Mouse (Mus musculus) heart, adult 2 months (tissue): ENCODE results near the gene Mutyh. TPM values are rescaled to one million over a fixed set of nuclear protein-coding genes. Genes with fewer than 3 reads are reported as not detected.

Experiments
- DNase-seq, 2 experiments: peaks; one replicate each; pipeline ENCODE4 v3.0.0; 2021
- H3K27ac ChIP-seq: fragments of 200-600 bp; 2 replicates; pipeline ENCODE4 v1.8.1; 2022
- H3K27me3 ChIP-seq: fragments of 200-500 bp; 2 replicates; pipeline ENCODE4 v1.6.1; 2012; ENCODE audit warnings: mild to moderate bottlenecking, low read length, inconsistent platforms, mixed read lengths; ENCODE audit not compliant: control insufficient read depth, insufficient read depth
- H3K36me3 ChIP-seq: fragments of 200-500 bp; 2 replicates; pipeline ENCODE4 v1.6.1; 2012; ENCODE audit warnings: low read length, inconsistent platforms; ENCODE audit not compliant: control insufficient read depth, insufficient read depth
- H3K4me1 ChIP-seq: fragments of 200-500 bp; 2 replicates; pipeline ENCODE4 v1.6.1; 2011; ENCODE audit warnings: low read length; ENCODE audit not compliant: control insufficient read depth, insufficient read depth
- H3K4me3 ChIP-seq: fragments of 200-600 bp; 2 replicates; pipeline ENCODE4 v1.8.1; 2022
- H3K79me2 ChIP-seq: fragments of 200-500 bp; replicated peaks from 2 replicates; pipeline ENCODE4 v1.6.1; 2012; ENCODE audit warnings: mild to moderate bottlenecking, inconsistent platforms, low read length, moderate library complexity, mixed read lengths; ENCODE audit not compliant: control insufficient read depth, insufficient read depth
- H3K9ac ChIP-seq: fragments of 200-500 bp; 2 replicates; pipeline ENCODE4 v1.6.1; 2012; ENCODE audit warnings: low read depth, mild to moderate bottlenecking, control low read depth, inconsistent platforms, low read length, mixed read lengths
- CTCF ChIP-seq: fragments of 200-600 bp; IDR thresholded peaks from 2 replicates; pipeline ENCODE4 v1.8.1; 2022; ENCODE audit warnings: antibody characterized with exemption, mild to moderate bottlenecking, moderate library complexity
- EP300 ChIP-seq: fragments of 200-500 bp; IDR thresholded peaks from 2 replicates; pipeline ENCODE4 v1.6.1; 2011; ENCODE audit warnings: low read depth, low read length, control low read depth; ENCODE audit not compliant: insufficient read depth
- POLR2A ChIP-seq: fragments of 200-500 bp; IDR thresholded peaks from 2 replicates; pipeline ENCODE4 v1.6.1; 2011; ENCODE audit warnings: mild to moderate bottlenecking, low read depth, low read length, control low read depth; ENCODE audit not compliant: insufficient read depth
- WGBS: fragments of 180-500 bp; shearing (Covaris S2); methylation state at CpG from one replicate; pipeline ENCODE4 v1.1.7; 2018; 5-methylcytosine and 5-hydroxymethylcytosine counted together
- intact Hi-C: fragments of 180-260 bp; cut with DNase I; formaldehyde crosslinking; loops from one replicate; pipeline ENCODE4 v1.15.1; 2025
- polyA plus RNA-seq: library from polyadenylated mRNA; depleted of rRNA; stranded (reverse); fragments of >200 nt; gene quantifications from 2 replicates; pipeline ENCODE4 v1.2.3, GENCODE M21; 2012
- total RNA-seq, 2 experiments: library from RNA; stranded (reverse); gene quantifications; 2 replicates each; pipeline ENCODE4 v1.2.3; 2021

Mutyh gene
- total and polyA plus RNA-seq, 3 experiments: 1.2 to 3.7 (median 1.5) TPM

- 85% methylated on average over 3 of the region's 3 CpGs for WGBS
These were observed 30.4 kb upstream of the Mutyh start for GRCm38 (mm10) chr4:116777079-116777478.

GRCm38 (mm10) chr4:116780541-116780940, 27.0 kb upstream of the Mutyh start:
- H3K9ac ChIP-seq: no peak overlapping the region
- DNase-seq: no peak
- no peaks in the 10 kb centered on the region for H3K27me3 ChIP-seq
- intact Hi-C loops: no loop called here
- TF ChIP-seq EP300 (no peak), POLR2A (no peak), CTCF (no peak)
- H3K4me3 ChIP-seq: no peak overlapping the region
- no peak overlapping the region for H3K27ac ChIP-seq
- WGBS: 78% methylated on average over 2 of the region's 2 CpGs
- no peaks in the 10 kb centered on the region for H3K79me2 ChIP-seq
- H3K4me1 ChIP-seq: no peaks in the 10 kb centered on the region
- no peaks in the 10 kb centered on the region for H3K36me3 ChIP-seq

More at GRCm38 (mm10) chr4:116777079-116777478, 30.4 kb upstream of the Mutyh start:
- Histone ChIP-seq H3K27me3 (no peaks in the 10 kb centered on the region), H3K4me1 (no peaks in the 10 kb centered on the region), H3K36me3 (no peaks in the 10 kb centered on the region), H3K79me2 (no peaks in the 10 kb centered on the region), H3K9ac (no peak overlapping the region), H3K4me3 (no peak overlapping the region), H3K27ac (no peak overlapping the region)
- intact Hi-C loops: no loop called here
- no peak for TF ChIP-seq EP300
- no peak for TF ChIP-seq CTCF
- no peak for DNase-seq

- H3K79me2 ChIP-seq: no peaks in the 10 kb centered on the region
- no peak overlapping the region for H3K4me3 ChIP-seq
- no peak overlapping the region for H3K27ac ChIP-seq
- TF ChIP-seq EP300: no peak
- TF ChIP-seq POLR2A: no peak
- 54% methylated on average over 2 of the region's 2 CpGs for WGBS
- no peaks in the 10 kb centered on the region for H3K27me3 ChIP-seq
- H3K36me3 ChIP-seq: no peaks in the 10 kb centered on the region
- no peaks in the 10 kb centered on the region for H3K4me1 ChIP-seq
- intact Hi-C loops: no loop called here
- H3K9ac ChIP-seq: no peak overlapping the region
- DNase-seq: no peak
These were observed 26.2 kb upstream of the Mutyh start for GRCm38 (mm10) chr4:116781366-116781765.

GRCm38 (mm10) chr4:116782171-116782570, 25.4 kb upstream of the Mutyh start:
- WGBS: 55% methylated on average over 8 of the region's 8 CpGs
- Histone ChIP-seq H3K9ac (no peak overlapping the region), H3K4me1 (no peaks in the 10 kb centered on the region), H3K27ac (no peak overlapping the region), H3K79me2 (no peaks in the 10 kb centered on the region), H3K27me3 (no peaks in the 10 kb centered on the region), H3K4me3 (no peak overlapping the region), H3K36me3 (no peaks in the 10 kb centered on the region)
- DNase-seq: no peak
- no peak for TF ChIP-seq CTCF
- TF ChIP-seq POLR2A: no peak
- no peak for TF ChIP-seq EP300
- intact Hi-C loops: no loop called here

- no peaks in the 10 kb centered on the region for H3K4me1 ChIP-seq
- H3K27me3 ChIP-seq: no peaks in the 10 kb centered on the region
- DNase-seq: no peak
- no peak overlapping the region for H3K9ac ChIP-seq
- H3K79me2 ChIP-seq: no peaks in the 10 kb centered on the region
- H3K27ac ChIP-seq: no peak overlapping the region
- intact Hi-C loops: no loop called here
- no peak overlapping the region for H3K4me3 ChIP-seq
- no peak for TF ChIP-seq EP300
- TF ChIP-seq CTCF: peak; percentile 48
- no peaks in the 10 kb centered on the region for H3K36me3 ChIP-seq
- 97% methylated on average over 1 of the region's 1 CpGs for WGBS
These were observed 20.9 kb upstream of the Mutyh start for GRCm38 (mm10) chr4:116786587-116786986.

GRCm38 (mm10) chr4:116787985-116788760, 19.4 kb upstream of the Mutyh start:
- TF ChIP-seq EP300: no peak
- no peak for TF ChIP-seq POLR2A
- no peak for TF ChIP-seq CTCF
- Histone ChIP-seq H3K27ac (no peak overlapping the region), H3K27me3 (no peaks in the 10 kb centered on the region), H3K4me1 (no peaks in the 10 kb centered on the region), H3K9ac (no peak overlapping the region), H3K4me3 (no peak overlapping the region), H3K36me3 (no peaks in the 10 kb centered on the region), H3K79me2 (no peaks in the 10 kb centered on the region)
- peak in 1 of 2 experiments; percentile 27 for DNase-seq
- intact Hi-C loops: no loop called here
- WGBS: 45% methylated on average over 7 of the region's 7 CpGs
